Mouse (Mus musculus) embryonic fibroblast, embryonic 13.5 days (primary cell): Measurements from ENCODE around the gene Efcab5. TPM values are rescaled to one million over a fixed set of nuclear protein-coding genes. Genes with fewer than 3 reads are reported as not detected.

Experiments used
- H3K27ac ChIP-seq: 2 replicates; pipeline ENCODE4 v1.5.1; 2012; ENCODE audit warnings: low read length, control low read depth, inconsistent platforms; ENCODE audit not compliant: insufficient read depth
- H3K4me1 ChIP-seq: 2 replicates; pipeline ENCODE4 v1.6.1; 2011; ENCODE audit warnings: low read length; ENCODE audit not compliant: control insufficient read depth, insufficient read depth
- H3K4me3 ChIP-seq: 2 replicates; pipeline ENCODE4 v1.5.1; 2011; ENCODE audit warnings: mild to moderate bottlenecking, control low read depth, low read length; ENCODE audit not compliant: insufficient read depth
- CTCF ChIP-seq: IDR thresholded peaks from 2 replicates; pipeline ENCODE4 v1.5.1; 2011; ENCODE audit warnings: mild to moderate bottlenecking, control low read depth, low read length, moderate library complexity, borderline replicate concordance; ENCODE audit not compliant: insufficient read depth
- POLR2A ChIP-seq: IDR thresholded peaks from 2 replicates; pipeline ENCODE4 v1.6.1; 2011; ENCODE audit warnings: low read depth, mild to moderate bottlenecking, control low read depth, low read length, moderate library complexity
- polyA plus RNA-seq: library from polyadenylated mRNA; stranded (reverse); fragments of >200 nt; gene quantifications from 2 replicates; pipeline ENCODE4 v1.2.4, GENCODE M21; 2011; ENCODE audit warnings: low read depth; ENCODE audit not compliant: missing spikeins, insufficient read length

Efcab5 gene
- polyA plus RNA-seq, 1 experiment, result 0.46 TPM

- no peaks in the 10 kb centered on the region for H3K4me1 ChIP-seq
- no peak overlapping the region for H3K27ac ChIP-seq
- TF ChIP-seq CTCF (peak; percentile 58; the same call in 1 of the 2 replicates), POLR2A (no peak)
- H3K4me3 ChIP-seq, result no peak overlapping the region
These were observed 88.4 kb downstream of the Efcab5 start for GRCm38 (mm10) chr11:77100137-77100937.

- TF ChIP-seq CTCF (no peak), POLR2A (no peak)
- no peaks in the 10 kb centered on the region for H3K4me1 ChIP-seq
- H3K4me3 ChIP-seq, result no peak overlapping the region
- H3K27ac ChIP-seq, result no peak overlapping the region
These were observed 90.3 kb downstream of the Efcab5 start for GRCm38 (mm10) chr11:77098332-77098972.

- Histone ChIP-seq H3K4me1 (no peaks in the 10 kb centered on the region), H3K27ac (no peak overlapping the region), H3K4me3 (no peak overlapping the region)
- TF ChIP-seq POLR2A (no peak), CTCF (no peak)
These were observed 91.8 kb downstream of the Efcab5 start for GRCm38 (mm10) chr11:77096991-77097390.

- H3K4me1 ChIP-seq, result no peaks in the 10 kb centered on the region
- H3K27ac ChIP-seq, result no peak overlapping the region
- TF ChIP-seq POLR2A (no peak), CTCF (no peak)
- no peak overlapping the region for H3K4me3 ChIP-seq
These were observed 92.2 kb downstream of the Efcab5 start for GRCm38 (mm10) chr11:77096581-77096980.

DNA sequence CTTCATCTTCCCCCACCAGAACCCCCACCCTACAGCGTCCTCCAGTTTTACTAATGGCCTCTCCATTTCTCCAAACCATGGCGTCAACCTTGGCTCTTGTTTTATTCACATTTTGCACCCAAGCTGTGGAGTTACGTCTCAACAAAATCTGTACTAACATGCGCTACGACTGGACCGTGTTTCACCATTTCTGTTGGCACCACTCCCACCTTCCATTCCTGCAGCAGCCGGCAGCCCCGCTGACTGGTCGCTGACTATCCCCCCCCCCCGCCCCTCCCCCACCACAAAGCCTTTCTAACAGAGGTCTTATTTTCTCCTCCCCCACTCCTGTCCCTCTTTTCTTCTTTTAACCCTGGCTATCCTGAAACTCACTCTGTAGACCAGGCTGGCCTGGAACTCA lies 93.6 kb downstream of the Efcab5 start:
- Histone ChIP-seq H3K27ac (no peak overlapping the region), H3K4me1 (no peaks in the 10 kb centered on the region), H3K4me3 (no peak overlapping the region)
- no peak for TF ChIP-seq POLR2A
- no peak for TF ChIP-seq CTCF

DNA sequence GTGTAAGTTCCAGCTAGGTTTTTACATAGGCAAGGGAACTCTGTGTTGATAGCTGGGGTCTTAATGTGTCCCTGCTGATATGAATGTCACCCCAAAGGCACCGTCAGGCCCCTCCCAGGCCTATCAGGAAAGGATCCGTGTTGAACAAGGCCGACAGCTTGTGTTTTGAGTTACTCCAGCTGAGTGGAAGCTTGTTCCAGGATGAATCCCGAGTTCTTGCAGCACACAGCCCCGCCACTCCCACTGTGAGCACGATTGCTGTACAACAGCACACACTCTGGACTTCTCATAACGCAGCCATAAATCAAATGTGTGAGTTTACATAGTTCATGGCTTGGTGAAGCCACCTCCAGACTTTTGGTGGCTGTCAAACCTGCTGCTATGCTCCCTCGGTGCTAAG lies 94.6 kb downstream of the Efcab5 start:
- TF ChIP-seq POLR2A (no peak), CTCF (no peak)
- H3K4me3 ChIP-seq, result no peak overlapping the region
- no peak overlapping the region for H3K27ac ChIP-seq
- H3K4me1 ChIP-seq, result no peaks in the 10 kb centered on the region

- TF ChIP-seq CTCF (peak; percentile 46; the same call in 1 of the 2 replicates), POLR2A (no peak)
- Histone ChIP-seq H3K27ac (no peak overlapping the region), H3K4me1 (no peaks in the 10 kb centered on the region), H3K4me3 (peak overlapping the region; percentile 17; the same call in 1 of the 2 replicates)
These were observed 95.6 kb downstream of the Efcab5 start for GRCm38 (mm10) chr11:77093208-77093607.

- no peak for TF ChIP-seq POLR2A
- TF ChIP-seq CTCF, result no peak
- Histone ChIP-seq H3K4me1 (no peaks in the 10 kb centered on the region), H3K4me3 (no peak overlapping the region), H3K27ac (no peak overlapping the region)
These were observed 99.6 kb downstream of the Efcab5 start for GRCm38 (mm10) chr11:77089162-77089561.

GRCm38 (mm10) chr11:77087004-77087403 lies 101.8 kb downstream of the Efcab5 start:
- H3K27ac ChIP-seq, result no peak overlapping the region
- H3K4me3 ChIP-seq, result no peak overlapping the region
- no peaks in the 10 kb centered on the region for H3K4me1 ChIP-seq
- no peak for TF ChIP-seq POLR2A
- TF ChIP-seq CTCF, result no peak

GRCm38 (mm10) chr11:77084001-77084682 lies 104.6 kb downstream of the Efcab5 start:
- Histone ChIP-seq H3K27ac (no peak overlapping the region), H3K4me1 (no peaks in the 10 kb centered on the region), H3K4me3 (no peak overlapping the region)
- TF ChIP-seq CTCF (no peak), POLR2A (no peak)
